In the genomic region with DNA sequence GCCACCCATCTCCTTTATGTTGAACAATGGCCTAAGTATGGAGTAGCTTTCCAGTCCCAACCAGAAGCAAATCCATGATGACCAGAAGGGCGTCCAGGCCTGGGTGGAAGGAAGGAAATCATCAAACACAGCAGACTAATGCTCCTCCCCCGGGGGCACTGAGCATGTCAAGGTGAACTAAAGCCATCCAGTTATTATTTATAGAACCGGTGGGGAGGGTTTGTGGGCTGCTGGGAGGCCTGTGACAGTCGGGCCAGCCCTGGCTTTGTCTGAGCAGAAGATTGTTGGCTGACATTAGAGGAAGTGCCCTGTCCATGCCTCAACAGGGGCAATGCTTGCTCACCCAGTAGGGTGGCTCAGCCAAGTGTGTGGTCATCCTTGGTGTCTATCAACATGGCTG, we compare ENCODE assay signal across 11 mouse cellular contexts.
DNase-seq lines count a peak whose midpoint lies in the region; ATAC-seq lines count a peak whose summit lies in the region.
"Had no signal": no experiment of that assay in that cellular context is flagged by ENCODE, and none has a peak within 500 bp of the region (broad histone marks: within the 10 kb centered on the region; RNA-seq: fewer than 3 reads in every experiment).

No protein-coding gene starts in this region.

- H3K9me3 ChIP-seq in liver, embryonic 12.5 days (replicated peaks), result no peaks in the 10 kb centered on the region
- H3K9me3 ChIP-seq in forebrain, embryonic 12.5 days, result no peaks in the 10 kb centered on the region
- H3K9me3 ChIP-seq: neural tube, embryonic 13.5 days had no signal

- peak; percentile 53 for DNase-seq in adrenal gland, adult 8-10 months
- DNase-seq in heart, postnatal 10 days, result peak; percentile 49 to 50
- DNase-seq in frontal cortex, postnatal 10 days (ENCODE audit: low spot score in 2 of 2), result no peak
- no peak for DNase-seq in urinary bladder, postnatal 36 days (ENCODE audit: low spot score in 2 of 2)

- no peak overlapping the region for H3K4me2 ChIP-seq in liver, embryonic 12.5 days
- no peak overlapping the region for H3K4me2 ChIP-seq in forebrain, embryonic 12.5 days
- H3K4me2 ChIP-seq: neural tube, embryonic 13.5 days had no signal

- intact Hi-C loops in heart, postnatal 10 days (cut with DNase I), result loop anchor here (2.0 to 5.0 kb wide), 2 partner anchors 42 to 69 kb away; no protein-coding TSS in a partner anchor

- H3K9ac ChIP-seq in liver, embryonic 12.5 days, result no peak overlapping the region
- H3K9ac ChIP-seq in forebrain, embryonic 12.5 days, result no peak overlapping the region
- H3K9ac ChIP-seq: neural tube, embryonic 13.5 days had no signal

- H3K4me1 ChIP-seq in liver, embryonic 12.5 days, result peaks cover 8% of the 10 kb centered on the region
- H3K4me1 ChIP-seq in forebrain, embryonic 12.5 days, result peaks cover 5% of the 10 kb centered on the region
- H3K4me1 ChIP-seq: neural tube, embryonic 13.5 days had no signal

- 17% methylated on average over 4 of the region's 4 CpGs for WGBS in liver, embryonic 12.5 days (ENCODE audit: insufficient replicate concordance)
- 81% methylated on average over 4 of the region's 4 CpGs for WGBS in forebrain, embryonic 12.5 days

- ATAC-seq in common myeloid progenitor, adult 5-6 weeks (replicated peaks; ENCODE audit: low read depth, poor library complexity, severe bottlenecking), result peak; percentile 60
- ATAC-seq in liver, embryonic 12.5 days, result no peak
- ATAC-seq in forebrain, embryonic 12.5 days (ENCODE audit: low FRiP score), result no peak
- no peak for ATAC-seq in erythroid progenitor cell, adult 5-6 weeks (replicated peaks; ENCODE audit: low FRiP score, poor library complexity, severe bottlenecking)

- H3K27ac ChIP-seq in liver, embryonic 12.5 days, result peak overlapping the region; percentile 45
- H3K27ac ChIP-seq in forebrain, embryonic 12.5 days, result no peak overlapping the region
- H3K27ac ChIP-seq: macrophage; neural tube, embryonic 13.5 days had no signal

- H3K36me3 ChIP-seq in liver, embryonic 12.5 days, result no peaks in the 10 kb centered on the region
- H3K36me3 ChIP-seq in forebrain, embryonic 12.5 days (replicated peaks), result no peaks in the 10 kb centered on the region
- H3K36me3 ChIP-seq: neural tube, embryonic 13.5 days had no signal

- H3K4me3 ChIP-seq in liver, embryonic 12.5 days, result no peak overlapping the region
- no peak overlapping the region for H3K4me3 ChIP-seq in forebrain, embryonic 12.5 days (replicated peaks)
- H3K4me3 ChIP-seq: erythroblast, embryonic 14.5 days; neural tube, embryonic 13.5 days had no signal

- H3K27me3 ChIP-seq in liver, embryonic 12.5 days (replicated peaks), result no peaks in the 10 kb centered on the region
- H3K27me3 ChIP-seq in forebrain, embryonic 12.5 days, result no peaks in the 10 kb centered on the region
- H3K27me3 ChIP-seq: neural tube, embryonic 13.5 days had no signal

Comparison
In these comparisons a context has a peak if more than half of its experiments do, and no peak if none do; other contexts are left out.
1. DNase-seq: peak in adrenal gland, adult 8-10 months (single experiment) and heart, postnatal 10 days (2 of 2); none in frontal cortex, postnatal 10 days (0 of 2) and urinary bladder, postnatal 36 days (0 of 2).